Mouse (Mus musculus) forebrain, embryonic 14.5 days (tissue): ENCODE results near the gene Fcamr. TPM values are rescaled to one million over a fixed set of nuclear protein-coding genes. Genes with fewer than 3 reads are reported as not detected.

Experiments
- ATAC-seq: fragments of 200-750 bp; cut with Nextera tagmentation; 2 replicates; pipeline ENCODE4 v1.8.0; 2017; ENCODE audit warnings: mild to moderate bottlenecking, moderate library complexity
- DNase-seq: peaks from one replicate; pipeline ENCODE4 v3.0.0-alpha.2; 2015; ENCODE audit warnings: low spot score
- H3K27ac ChIP-seq: fragments of 300-500 bp; sonication (generic); 2 replicates; pipeline ENCODE4 v1.5.1; 2014; ENCODE audit warnings: low read depth, mild to moderate bottlenecking, control low read depth, low read length, moderate library complexity
- H3K27me3 ChIP-seq: fragments of 300-500 bp; sonication (generic); replicated peaks from 2 replicates; pipeline ENCODE4 v1.6.1; 2014; ENCODE audit warnings: low read length, control low read depth, mixed read lengths; ENCODE audit not compliant: control insufficient read depth, insufficient read depth
- H3K36me3 ChIP-seq: fragments of 300-500 bp; sonication (generic); 2 replicates; pipeline ENCODE4 v1.6.1; 2014; ENCODE audit warnings: low read length, control low read depth; ENCODE audit not compliant: control insufficient read depth, insufficient read depth
- H3K4me1 ChIP-seq: fragments of 300-500 bp; sonication (generic); 2 replicates; pipeline ENCODE4 v1.6.1; 2014; ENCODE audit warnings: antibody characterized with exemption, low read length, control low read depth; ENCODE audit not compliant: control insufficient read depth, insufficient read depth
- H3K4me2 ChIP-seq: fragments of 300-500 bp; sonication (generic); 2 replicates; pipeline ENCODE4 v1.6.1; 2014; ENCODE audit warnings: mild to moderate bottlenecking, control low read depth, low read length
- H3K4me3 ChIP-seq: fragments of 300-500 bp; sonication (generic); 2 replicates; pipeline ENCODE4 v1.5.1; 2014; ENCODE audit warnings: low read depth, low read length, control low read depth
- H3K9ac ChIP-seq: fragments of 300-500 bp; sonication (generic); 2 replicates; pipeline ENCODE4 v1.6.1; 2014; ENCODE audit warnings: mild to moderate bottlenecking, low read length, control low read depth, moderate library complexity
- H3K9me3 ChIP-seq: fragments of 300-500 bp; sonication (generic); replicated peaks from 2 replicates; pipeline ENCODE4 v1.6.1; 2016; ENCODE audit warnings: low read length, control low read depth, mixed read lengths; ENCODE audit not compliant: control insufficient read depth
- WGBS: fragments of 180-500 bp; shearing (Covaris S2); extraction: QIAGEN DNeasy Blood & Tissue Kit; methylation state at CpG from one replicate; pipeline ENCODE4 v1.1.7; 2014; 5-methylcytosine and 5-hydroxymethylcytosine counted together
- polyA plus RNA-seq: library from polyadenylated mRNA; unstranded; fragments of >200 nt; fragmentation: Nextera tagmentation; extraction: Ambion mirVana; gene quantifications from 2 replicates; pipeline ENCODE4 v1.2.1, GENCODE M21; 2014

The Fcamr gene
- polyA plus RNA-seq, 1 experiment from 2014 or later: not detected

GRCm38 (mm10) chr1:130819737-130820136 lies 19.0 kb downstream of the Fcamr start:
- H3K9ac ChIP-seq: no peak overlapping the region
- no peak overlapping the region for H3K4me2 ChIP-seq
- ATAC-seq (no peak), DNase-seq (no peak)
- no peak overlapping the region for H3K4me3 ChIP-seq
- H3K4me1 ChIP-seq: no peaks in the 10 kb centered on the region
- H3K36me3 ChIP-seq: no peaks in the 10 kb centered on the region
- 61% methylated on average over 1 of the region's 1 CpGs for WGBS
- H3K27me3 ChIP-seq: no peaks in the 10 kb centered on the region
- no peaks in the 10 kb centered on the region for H3K9me3 ChIP-seq
- H3K27ac ChIP-seq: no peak overlapping the region

GRCm38 (mm10) chr1:130820316-130821148 lies 19.8 kb downstream of the Fcamr start:
- no peak for ATAC-seq
- Histone ChIP-seq H3K36me3 (no peaks in the 10 kb centered on the region), H3K27me3 (no peaks in the 10 kb centered on the region), H3K27ac (no peak overlapping the region), H3K4me1 (no peaks in the 10 kb centered on the region), H3K4me3 (no peak overlapping the region), H3K4me2 (no peak overlapping the region), H3K9me3 (no peaks in the 10 kb centered on the region), H3K9ac (no peak overlapping the region)
- no peak for DNase-seq
- 86% methylated on average over 7 of the region's 7 CpGs for WGBS

- DNase-seq (no peak), ATAC-seq (no peak)
- Histone ChIP-seq H3K9ac (no peak overlapping the region), H3K36me3 (no peaks in the 10 kb centered on the region), H3K9me3 (no peaks in the 10 kb centered on the region), H3K4me3 (no peak overlapping the region), H3K4me2 (no peak overlapping the region), H3K27me3 (no peaks in the 10 kb centered on the region), H3K27ac (no peak overlapping the region), H3K4me1 (no peaks in the 10 kb centered on the region)
- 92% methylated on average over 2 of the region's 2 CpGs for WGBS
These were observed 20.4 kb downstream of the Fcamr start for GRCm38 (mm10) chr1:130821149-130821471.

- H3K9ac ChIP-seq: no peak overlapping the region
- no peak for ATAC-seq
- no peak for DNase-seq
- no peaks in the 10 kb centered on the region for H3K27me3 ChIP-seq
- H3K4me3 ChIP-seq: no peak overlapping the region
- H3K4me1 ChIP-seq: no peaks in the 10 kb centered on the region
- no peaks in the 10 kb centered on the region for H3K9me3 ChIP-seq
- H3K4me2 ChIP-seq: no peak overlapping the region
- whole genome bisulfite sequencing: 87% methylated on average over 9 of the region's 9 CpGs
- no peaks in the 10 kb centered on the region for H3K36me3 ChIP-seq
- no peak overlapping the region for H3K27ac ChIP-seq
These were observed 21.4 kb downstream of the Fcamr start for GRCm38 (mm10) chr1:130821911-130822625.

DNA sequence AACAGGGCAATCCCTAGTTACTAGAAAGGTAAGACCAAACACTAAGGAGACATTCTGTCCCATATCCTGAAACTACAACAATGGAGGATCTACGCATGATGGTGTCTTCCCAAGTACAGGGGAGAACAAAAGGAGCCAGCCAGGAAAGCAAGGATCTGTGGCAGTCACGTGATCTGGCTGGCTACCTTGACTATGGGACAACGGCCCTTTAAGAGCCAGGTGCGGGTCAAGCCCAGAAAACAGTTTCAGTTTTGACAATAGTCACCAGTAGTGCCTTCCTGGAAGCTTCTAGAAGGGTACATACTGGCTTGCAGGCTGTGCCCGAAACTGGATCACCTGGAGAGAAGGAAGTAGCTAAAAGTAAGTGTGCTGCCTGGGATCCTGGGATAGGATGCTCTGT lies 25.7 kb downstream of the Fcamr start, which contains the start of gene Pigr:
TSS of gene Pigr (plus strand) at position 237 of the 400 bp plus-strand sequence.
- no peaks in the 10 kb centered on the region for H3K36me3 ChIP-seq
- H3K4me3 ChIP-seq: no peak within 1 kb of the TSS
- H3K27ac ChIP-seq: no peak within 1 kb of the TSS
- no peak for ATAC-seq
- no peak within 1 kb of the TSS for H3K4me2 ChIP-seq
- no peaks in the 10 kb centered on the region for H3K9me3 ChIP-seq
- WGBS: 85% methylated on average over 5 of the region's 5 CpGs
- no peak within 1 kb of the TSS for H3K9ac ChIP-seq
- H3K4me1 ChIP-seq: no peaks in the 10 kb centered on the region
- no peaks in the 10 kb centered on the region for H3K27me3 ChIP-seq
- DNase-seq: no peak

DNA sequence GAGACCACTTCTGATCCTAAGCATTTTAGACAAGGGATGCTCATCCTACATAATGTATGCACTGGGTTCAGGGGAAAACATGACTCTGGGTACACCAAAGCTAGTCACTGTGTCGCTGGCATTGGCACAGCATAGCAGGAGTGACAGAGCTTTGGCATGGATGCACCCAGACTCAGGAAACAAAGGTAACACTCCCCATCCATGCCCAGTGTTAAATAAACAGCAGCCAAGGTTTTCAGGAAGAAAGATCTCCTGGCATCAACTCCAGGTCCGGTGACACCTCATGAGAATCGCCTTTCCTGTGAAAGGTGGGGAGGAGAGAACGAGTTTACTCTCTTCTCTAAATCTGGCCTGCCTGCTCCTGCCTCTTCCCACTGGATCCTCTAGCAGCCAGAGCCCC lies 28.0 kb downstream of the Fcamr start:
- Histone ChIP-seq H3K9me3 (no peaks in the 10 kb centered on the region), H3K4me2 (no peak overlapping the region), H3K4me1 (no peaks in the 10 kb centered on the region), H3K27me3 (no peaks in the 10 kb centered on the region), H3K4me3 (no peak overlapping the region), H3K36me3 (no peaks in the 10 kb centered on the region), H3K9ac (no peak overlapping the region), H3K27ac (no peak overlapping the region)
- DNase-seq (no peak), ATAC-seq (no peak)
- 79% methylated on average over 4 of the region's 4 CpGs for WGBS

DNA sequence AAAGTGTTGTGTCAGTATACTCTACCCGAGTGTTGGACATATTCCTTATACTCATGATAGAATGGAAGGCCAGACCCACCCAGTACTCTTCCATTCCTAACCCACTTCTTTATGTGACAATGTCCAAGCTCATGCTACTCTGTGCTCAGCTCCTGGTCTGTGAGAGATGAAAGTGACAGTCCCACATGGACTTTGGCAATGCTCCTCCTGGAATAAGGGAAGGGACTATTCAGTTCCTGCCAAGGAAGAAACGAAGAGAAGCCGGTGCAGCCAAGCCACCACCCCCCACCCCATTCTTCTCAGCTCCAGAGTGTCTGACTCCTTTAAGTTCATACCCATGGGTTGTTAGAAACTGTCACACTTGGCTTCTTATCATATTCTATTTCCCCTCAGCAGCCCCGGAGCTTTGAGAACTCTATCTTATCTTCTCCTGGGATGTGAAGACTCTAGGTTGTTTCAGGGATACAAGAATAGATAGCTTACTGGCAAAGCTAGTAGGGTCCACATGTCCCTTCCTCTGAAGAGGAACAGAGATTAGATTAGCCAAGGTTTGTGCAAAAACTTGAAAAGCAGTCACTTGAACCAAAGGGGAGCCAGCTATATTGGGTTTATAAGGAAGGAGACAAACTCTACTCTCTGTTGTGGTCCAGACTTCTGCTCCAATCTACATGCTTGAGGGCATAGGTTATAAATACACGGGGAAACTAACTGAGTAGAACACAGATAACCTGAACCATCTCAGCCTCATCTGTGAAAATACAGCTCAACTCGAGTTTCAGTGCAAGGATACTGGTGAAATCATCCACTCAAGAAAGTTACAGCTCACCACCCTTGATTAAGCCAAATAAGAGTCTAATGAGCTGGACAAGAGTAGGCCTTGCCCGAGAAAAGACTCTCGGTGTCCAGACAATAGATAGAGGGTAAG lies 29.5 kb downstream of the Fcamr start:
- Histone ChIP-seq H3K4me2 (no peak overlapping the region), H3K4me3 (no peak overlapping the region), H3K27me3 (no peaks in the 10 kb centered on the region), H3K27ac (no peak overlapping the region), H3K9me3 (no peaks in the 10 kb centered on the region), H3K36me3 (no peaks in the 10 kb centered on the region), H3K4me1 (no peaks in the 10 kb centered on the region), H3K9ac (no peak overlapping the region)
- ATAC-seq: no peak
- WGBS: 82% methylated on average over 8 of the region's 8 CpGs
- DNase-seq: no peak

DNA sequence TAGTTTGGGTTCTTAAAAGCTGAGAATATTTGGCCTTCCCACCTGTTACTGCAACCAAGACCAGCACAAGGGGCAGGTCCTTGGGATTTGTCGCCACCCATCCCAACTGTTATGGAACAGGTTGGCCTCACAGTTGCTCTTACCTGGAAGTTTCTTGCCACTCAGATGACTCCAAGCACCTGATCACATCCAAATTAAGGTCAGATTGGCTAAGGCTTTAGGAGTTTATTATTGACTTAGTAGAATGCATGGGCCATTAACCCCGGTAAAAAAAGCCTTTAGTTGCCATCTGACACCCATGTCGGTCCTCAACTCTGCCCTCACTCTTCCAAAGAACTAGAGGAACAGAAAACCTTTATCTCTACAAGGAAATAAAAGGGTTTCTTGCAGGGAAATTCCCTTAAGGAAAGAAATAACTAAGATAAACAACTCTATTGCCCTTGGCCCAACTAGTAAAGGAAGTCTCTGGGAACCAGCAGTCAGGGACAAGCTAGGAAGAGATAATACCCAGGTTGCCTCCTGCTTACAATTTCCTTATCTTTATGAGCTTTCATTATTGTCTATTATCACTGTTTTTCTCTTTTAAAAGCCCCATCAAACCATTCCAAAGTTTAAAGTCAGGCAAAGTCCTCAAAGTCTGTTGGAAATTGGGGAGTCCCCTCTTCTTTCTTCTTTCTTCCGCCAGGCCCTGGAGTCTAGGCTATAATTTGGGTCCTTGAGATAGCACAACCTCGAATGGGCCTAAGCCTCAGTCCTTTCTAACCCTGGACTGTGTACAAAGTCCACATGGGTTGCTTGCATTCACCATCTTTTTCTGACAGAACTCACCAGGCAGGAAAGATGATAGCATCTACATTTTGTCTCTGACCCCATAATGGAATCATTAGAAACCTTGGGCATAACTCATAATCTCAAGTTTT lies 31.8 kb downstream of the Fcamr start:
- H3K9me3 ChIP-seq: no peaks in the 10 kb centered on the region
- H3K27ac ChIP-seq: no peak overlapping the region
- no peak overlapping the region for H3K4me2 ChIP-seq
- 81% methylated on average over 5 of the region's 5 CpGs for WGBS
- H3K36me3 ChIP-seq: no peaks in the 10 kb centered on the region
- ATAC-seq: no peak
- no peak for DNase-seq
- H3K27me3 ChIP-seq: no peaks in the 10 kb centered on the region
- no peaks in the 10 kb centered on the region for H3K4me1 ChIP-seq
- no peak overlapping the region for H3K9ac ChIP-seq
- H3K4me3 ChIP-seq: no peak overlapping the region
